Mouse (Mus musculus): ENCODE measurements at regions not wholly inside any gene's neighbourhood (a gene's known extent, or its start where the extent isn't known, plus 50 kb on each side); places are given as distances from the start of the nearest gene placed in this dataset.

- TF ChIP-seq POLR2AphosphoS2 (IDR thresholded peaks at IDR 0.05; ENCODE audit: low read length), result no peak
- 0 out of 2 replicates have a peak, but pooled peaks have one; percentile 28 for TF ChIP-seq TBP (IDR thresholded peaks at IDR 0.05; ENCODE audit: low read depth, low read length)
- TF ChIP-seq TCF12 (IDR thresholded peaks at IDR 0.05; ENCODE audit: low read depth, low read length), result no peak
Observed at GRCm38 (mm10) chr4:135018018-135018417, 87.3 kb downstream of the Syf2 start (continued).

GRCm38 (mm10) chr4:135019120-135019519, 88.4 kb downstream of the Syf2 start:
- H3K4me1 ChIP-seq (ENCODE audit: control insufficient read depth in 1 of 2, insufficient read depth in 2 of 2, low read length in 2 of 2), result no peaks in the 10 kb centered on the region
- no peak for DNase-seq (ENCODE audit: low read depth, low spot score)
- TF ChIP-seq BHLHE40 (IDR thresholded peaks at IDR 0.05; ENCODE audit: borderline replicate concordance, low read depth, low read length) (no peak), MAFK (IDR thresholded peaks at IDR 0.05; ENCODE audit: borderline replicate concordance, low read depth, low read length) (no peak), ETS1 (IDR thresholded peaks at IDR 0.05; ENCODE audit: low read depth, low read length) (no peak)
- H3K36me3 ChIP-seq (ENCODE audit: control insufficient read depth in 1 of 2, insufficient read depth in 2 of 2, low read length in 2 of 2), result no peaks in the 10 kb centered on the region
- H3K27ac ChIP-seq (ENCODE audit: control insufficient read depth, low read depth, low read length), result no peak overlapping the region
- no peaks in the 10 kb centered on the region for H3K27me3 ChIP-seq (ENCODE audit: control insufficient read depth in 1 of 2, insufficient read depth in 2 of 2, low read length in 2 of 2)
- no peaks in the 10 kb centered on the region for H3K79me2 ChIP-seq (ENCODE audit: control insufficient read depth, insufficient read depth, low read length, poor library complexity)
- H3K4me3 ChIP-seq (ENCODE audit: control insufficient read depth in 1 of 2, insufficient read depth in 1 of 2, low read depth in 2 of 2, low read length in 2 of 2), result no peak overlapping the region
- H3K9me3 ChIP-seq (replicated peaks; ENCODE audit: insufficient read depth, low read length), result no peaks in the 10 kb centered on the region
- H3K9ac ChIP-seq (ENCODE audit: control insufficient read depth, low read depth, low read length, poor library complexity, severe bottlenecking), result no peak overlapping the region

GRCm38 (mm10) chr4:135020262-135020991, 89.7 kb downstream of the Syf2 start:
- Histone ChIP-seq H3K36me3 (ENCODE audit: control insufficient read depth in 1 of 2, insufficient read depth in 2 of 2, low read length in 2 of 2) (no peaks in the 10 kb centered on the region), H3K79me2 (ENCODE audit: control insufficient read depth, insufficient read depth, low read length, poor library complexity) (no peaks in the 10 kb centered on the region), H3K4me1 (ENCODE audit: control insufficient read depth in 1 of 2, insufficient read depth in 2 of 2, low read length in 2 of 2) (no peaks in the 10 kb centered on the region), H3K9ac (ENCODE audit: control insufficient read depth, low read depth, low read length, poor library complexity, severe bottlenecking) (no peak overlapping the region), H3K4me3 (ENCODE audit: control insufficient read depth in 1 of 2, insufficient read depth in 1 of 2, low read depth in 2 of 2, low read length in 2 of 2) (no peak overlapping the region), H3K27me3 (ENCODE audit: control insufficient read depth in 1 of 2, insufficient read depth in 2 of 2, low read length in 2 of 2) (no peaks in the 10 kb centered on the region), H3K27ac (ENCODE audit: control insufficient read depth, low read depth, low read length) (no peak overlapping the region), H3K9me3 (replicated peaks; ENCODE audit: insufficient read depth, low read length) (no peaks in the 10 kb centered on the region)
- TF ChIP-seq TAL1 (IDR thresholded peaks at IDR 0.05; ENCODE audit: low read length) (no peak), CTCF (IDR thresholded peaks at IDR 0.05 in 2 of 3, conservative IDR thresholded peaks at IDR 0.05 in 1 of 3; ENCODE audit: control insufficient read depth in 1 of 3, insufficient read depth in 1 of 3, low read depth in 2 of 3, low read length in 3 of 3, poor library complexity in 1 of 3, severe bottlenecking in 1 of 3) (no peak), MYC (IDR thresholded peaks at IDR 0.05; ENCODE audit: low read depth, low read length) (no peak), MYB (IDR thresholded peaks at IDR 0.05; ENCODE audit: low read depth, low read length) (no peak), TCF12 (IDR thresholded peaks at IDR 0.05; ENCODE audit: low read depth, low read length) (no peak), MAFK (IDR thresholded peaks at IDR 0.05; ENCODE audit: borderline replicate concordance, low read depth, low read length) (no peak), E2F4 (IDR thresholded peaks at IDR 0.05; ENCODE audit: borderline replicate concordance, low read depth, low read length) (no peak), MAZ (IDR thresholded peaks at IDR 0.05; ENCODE audit: low read depth, low read length) (no peak), BHLHE40 (IDR thresholded peaks at IDR 0.05; ENCODE audit: borderline replicate concordance, low read depth, low read length) (no peak), CHD2 (IDR thresholded peaks at IDR 0.05; ENCODE audit: low read length) (no peak), EP300 (IDR thresholded peaks at IDR 0.05; ENCODE audit: low read depth in 1 of 2, low read length in 2 of 2) (no peak), GATA1 (IDR thresholded peaks at IDR 0.05; ENCODE audit: low read depth, low read length) (no peak), NRF1 (IDR thresholded peaks at IDR 0.05; ENCODE audit: insufficient read depth, low read depth, low read length, poor library complexity, severe bottlenecking) (no peak), POLR2AphosphoS2 (IDR thresholded peaks at IDR 0.05; ENCODE audit: low read length) (no peak), SMC3 (IDR thresholded peaks at IDR 0.05; ENCODE audit: low read depth, low read length) (no peak), USF2 (IDR thresholded peaks at IDR 0.05; ENCODE audit: borderline replicate concordance in 1 of 2, insufficient read depth in 1 of 2, low read depth in 1 of 2, low read length in 2 of 2) (no peak), ETS1 (IDR thresholded peaks at IDR 0.05; ENCODE audit: low read depth, low read length) (no peak), ZMIZ1 (IDR thresholded peaks at IDR 0.05; ENCODE audit: low read depth, low read length) (no peak), MEF2A (IDR thresholded peaks at IDR 0.05; ENCODE audit: extremely low read depth, insufficient replicate concordance, low read depth, low read length, poor library complexity, severe bottlenecking) (no peak), JUND (IDR thresholded peaks at IDR 0.05; ENCODE audit: low read depth, low read length) (no peak)
- no peak for DNase-seq (ENCODE audit: low read depth, low spot score)
